Mouse (Mus musculus) ES-Bruce4 (cell line): ENCODE data around the gene Rbbp5.

Experiments used
- CTCF ChIP-seq: IDR thresholded peaks from one replicate; pipeline ENCODE4 v1.8.1; 2011; ENCODE audit warnings: low read depth, low read length
- EP300 ChIP-seq: IDR thresholded peaks from 2 replicates; pipeline ENCODE4 v1.6.1; 2011; ENCODE audit warnings: low read depth, low read length; ENCODE audit not compliant: insufficient read depth
- POLR2A ChIP-seq: IDR thresholded peaks from one replicate; pipeline ENCODE4 v1.8.1; 2011; ENCODE audit warnings: low read length; ENCODE audit not compliant: insufficient read depth

GRCm38 (mm10) chr1:132436960-132437359, 40.2 kb upstream of the Rbbp5 start:
- no peak for TF ChIP-seq EP300
- no peak for TF ChIP-seq CTCF
- no peak for TF ChIP-seq POLR2A
